Mouse (Mus musculus) thymus, postnatal 10 days (tissue): Measurements from ENCODE around the gene Ubtf.
"Not testable (repeated sequence)": the region's sequence is repeated elsewhere in the genome, so short reads cannot be mapped to it uniquely, and the experiment has no call there.

Experiments used
- DNase-seq, 2 experiments: peaks; one replicate each; pipeline ENCODE4 v3.0.0; 2021; ENCODE audit warnings: low spot score in 2 of 2

Gene Ubtf

DNA sequence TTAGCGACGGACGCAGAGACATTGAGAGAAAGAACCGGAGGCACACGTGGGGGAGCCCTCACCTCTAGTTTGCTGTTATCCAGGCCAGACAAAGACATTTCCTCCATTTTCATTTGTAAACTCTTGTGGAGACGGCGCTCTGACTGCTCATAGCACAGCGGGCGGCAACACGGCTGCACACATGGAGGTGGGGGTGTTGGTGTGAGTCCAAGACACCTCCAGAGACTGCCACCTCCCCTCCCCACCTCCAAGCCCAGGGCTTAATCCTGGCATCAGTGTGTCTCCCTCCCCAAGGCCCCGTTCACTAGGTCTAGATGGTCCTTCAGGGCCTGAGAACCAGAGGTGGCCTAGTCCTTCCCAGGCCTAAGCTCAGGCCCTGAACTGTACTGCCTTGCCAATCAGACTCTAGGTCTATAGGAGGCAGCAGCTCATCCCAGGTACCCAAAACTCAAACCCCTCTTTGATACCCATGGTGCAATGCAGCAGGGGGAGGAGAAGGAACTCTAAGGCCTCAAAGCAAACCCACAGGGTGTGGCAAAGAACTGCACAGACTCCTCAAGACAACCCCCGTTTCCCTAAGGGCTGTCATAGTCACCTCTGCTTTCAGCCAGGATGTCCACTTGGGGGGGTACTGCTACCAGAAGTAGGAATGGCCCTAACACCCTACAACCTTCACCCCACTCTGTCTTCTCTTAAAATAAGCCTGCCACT, 24.5 kb downstream of the Ubtf start:
- peak; percentile 69 to 74 for DNase-seq

DNA sequence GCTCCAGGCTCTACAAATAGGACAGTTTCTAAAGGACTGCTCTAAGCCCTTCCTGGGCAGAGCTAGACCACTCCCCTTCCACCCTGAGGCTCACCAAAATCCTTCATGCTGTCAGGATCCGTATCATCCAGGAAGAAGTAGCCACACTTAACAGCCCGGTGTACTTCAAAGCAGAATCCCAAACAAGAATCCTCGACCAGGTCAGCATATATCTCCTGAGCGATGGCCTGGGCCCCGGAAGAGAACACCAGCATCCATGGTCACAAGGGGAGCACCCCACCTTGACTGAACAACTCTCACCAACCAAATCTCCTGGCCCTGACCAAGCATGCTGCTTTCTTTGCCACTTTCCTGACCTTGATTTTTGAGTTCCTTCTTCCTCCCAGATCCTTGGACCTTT, 25.1 kb downstream of the Ubtf start:
- no peak for DNase-seq

DNA sequence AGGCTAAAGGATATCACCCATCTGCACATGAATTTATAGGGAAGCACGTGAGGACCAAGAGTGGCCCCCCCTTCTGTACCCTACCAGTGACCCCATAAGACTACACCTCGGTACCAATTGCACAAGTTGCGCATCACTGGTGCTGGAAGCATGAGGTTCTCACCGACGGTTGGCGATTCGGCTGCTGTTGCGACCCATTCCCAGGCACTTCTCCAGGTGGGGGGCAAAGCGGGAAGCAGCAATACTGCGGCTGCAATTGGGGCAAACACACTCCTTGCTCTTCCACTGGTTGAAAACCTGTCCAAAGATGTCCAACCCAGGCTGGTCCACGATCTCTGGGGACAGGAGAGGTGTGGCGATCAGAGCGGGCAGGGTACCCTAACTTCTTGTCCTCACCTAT, 25.6 kb downstream of the Ubtf start:
- no peak for DNase-seq

DNA sequence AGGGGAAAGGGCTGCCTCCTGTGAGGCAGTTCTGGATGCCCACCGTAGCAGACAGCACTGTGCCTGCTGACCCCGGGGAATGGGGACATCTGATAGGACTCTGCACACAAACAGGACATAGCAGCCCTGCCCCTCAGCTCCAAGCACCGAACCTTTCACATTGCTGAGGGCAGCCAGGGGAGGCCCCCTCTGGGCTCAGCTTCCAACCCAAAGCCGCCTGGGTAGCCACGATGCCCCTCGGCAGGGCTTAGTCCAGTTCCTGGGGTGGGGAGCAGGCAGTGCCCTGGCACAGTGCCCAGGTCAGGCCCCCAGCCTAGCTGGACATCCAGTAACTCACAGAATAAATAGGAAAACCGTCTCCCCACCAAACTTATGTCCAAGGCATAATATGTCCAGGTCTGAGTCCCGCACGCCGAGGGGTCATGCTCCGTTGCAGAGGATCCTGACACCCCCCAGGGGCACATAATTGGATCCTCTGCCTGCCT, 28.4 kb downstream of the Ubtf start:
- no peak for DNase-seq

DNA sequence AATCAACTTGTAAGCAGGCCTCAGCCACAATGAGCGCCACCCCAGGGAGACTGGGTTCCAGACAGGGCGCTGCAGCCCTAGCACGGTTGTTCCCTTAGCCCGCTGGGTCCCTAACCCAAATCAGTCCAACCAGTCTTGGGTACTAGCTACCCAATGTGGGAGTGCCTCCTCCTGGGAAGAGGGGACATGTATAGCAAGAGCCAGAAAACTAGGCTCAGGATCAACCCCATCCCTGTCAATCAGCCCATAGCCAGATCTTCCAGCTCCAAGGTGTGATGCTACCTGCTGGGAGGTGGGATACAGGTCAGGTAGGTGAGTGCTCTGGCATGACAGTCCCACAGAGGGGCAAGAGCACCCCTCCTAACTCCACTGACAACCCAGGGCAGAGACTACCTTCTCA, 29.4 kb downstream of the Ubtf start:
- DNase-seq, result no peak

DNA sequence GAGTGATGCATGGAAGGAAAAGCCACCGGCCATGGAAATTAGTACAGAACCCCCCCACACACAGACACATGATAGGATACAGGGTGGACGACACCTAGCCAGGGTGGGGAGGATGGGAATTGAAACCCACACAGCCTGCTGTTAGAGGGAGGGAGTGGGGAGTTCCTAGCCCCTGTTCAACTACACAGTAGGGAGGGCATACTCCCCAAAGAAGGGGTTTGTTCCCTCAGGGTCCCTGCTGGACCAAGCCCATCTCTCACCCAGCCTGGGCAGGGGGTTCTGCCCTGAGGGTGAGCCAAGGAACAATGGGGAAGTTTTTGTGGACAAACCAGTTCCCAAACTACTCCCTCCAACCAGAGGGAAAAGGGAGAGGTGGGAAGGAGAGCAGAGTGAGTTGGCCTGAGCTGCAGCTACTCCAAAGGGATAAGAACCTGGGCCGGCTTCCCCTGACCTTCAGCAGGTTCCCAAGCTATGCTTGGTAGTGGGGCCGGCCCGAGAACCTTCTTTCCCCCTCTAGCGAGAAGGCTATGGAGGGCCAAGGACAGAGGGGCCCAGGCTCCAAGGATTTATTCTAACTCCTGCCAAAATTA, 29.9 kb downstream of the Ubtf start:
- DNase-seq, result no peak

DNA sequence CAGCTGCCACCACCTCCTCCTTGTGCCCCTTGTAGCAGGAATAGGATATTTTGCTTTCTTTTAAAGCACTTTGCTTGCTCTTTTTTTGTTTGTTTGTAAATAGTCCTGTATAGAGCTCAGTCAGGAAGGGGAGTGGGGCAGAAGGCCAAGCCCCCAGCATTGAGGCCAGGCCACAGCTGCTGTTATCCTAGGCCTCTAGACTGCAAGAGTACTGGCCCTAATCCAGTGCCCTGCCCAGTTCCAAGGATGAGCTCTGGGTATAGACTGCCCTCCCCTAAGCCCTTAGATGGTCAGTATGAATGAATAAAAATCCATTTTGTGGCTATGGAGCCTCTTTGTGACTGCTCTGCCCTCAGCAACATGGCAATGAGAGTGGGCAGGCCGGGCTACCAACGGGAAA, 30.6 kb downstream of the Ubtf start:
- DNase-seq, result no peak

DNA sequence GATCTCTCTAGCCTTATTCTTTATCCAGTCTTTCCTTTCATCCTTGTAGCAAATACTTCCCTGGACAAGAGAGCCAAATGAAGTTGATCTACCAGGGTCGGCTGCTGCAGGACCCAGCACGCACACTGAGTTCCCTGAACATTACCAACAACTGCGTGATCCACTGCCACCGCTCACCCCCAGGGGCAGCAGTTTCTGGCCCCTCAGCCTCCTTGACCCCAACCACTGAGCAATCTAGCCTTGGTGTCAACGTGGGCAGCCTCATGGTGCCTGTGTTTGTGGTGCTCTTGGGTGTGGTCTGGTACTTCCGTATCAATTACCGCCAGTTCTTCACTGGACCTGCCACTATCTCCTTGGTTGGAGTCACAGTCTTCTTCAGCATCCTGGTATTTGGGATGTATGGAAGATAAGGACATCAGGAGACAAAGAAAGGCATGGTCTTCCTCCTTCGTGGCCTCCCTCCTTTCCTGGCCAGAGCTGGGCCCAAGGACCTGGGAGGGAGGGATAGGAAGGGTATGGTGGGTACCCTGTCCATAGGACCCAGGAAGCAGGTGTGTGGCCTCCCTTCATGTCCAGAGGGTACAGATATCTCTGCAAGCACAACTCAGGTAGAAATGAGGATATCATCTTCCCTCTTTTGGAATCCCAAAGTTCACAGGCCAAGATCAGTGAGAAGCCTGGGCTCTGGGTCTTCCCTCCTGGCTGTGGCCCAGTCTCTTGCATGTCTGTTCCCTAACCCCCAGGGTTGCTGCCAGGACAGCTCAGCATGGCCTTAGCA, 31.3 kb downstream of the Ubtf start:
- no peak for DNase-seq

DNA sequence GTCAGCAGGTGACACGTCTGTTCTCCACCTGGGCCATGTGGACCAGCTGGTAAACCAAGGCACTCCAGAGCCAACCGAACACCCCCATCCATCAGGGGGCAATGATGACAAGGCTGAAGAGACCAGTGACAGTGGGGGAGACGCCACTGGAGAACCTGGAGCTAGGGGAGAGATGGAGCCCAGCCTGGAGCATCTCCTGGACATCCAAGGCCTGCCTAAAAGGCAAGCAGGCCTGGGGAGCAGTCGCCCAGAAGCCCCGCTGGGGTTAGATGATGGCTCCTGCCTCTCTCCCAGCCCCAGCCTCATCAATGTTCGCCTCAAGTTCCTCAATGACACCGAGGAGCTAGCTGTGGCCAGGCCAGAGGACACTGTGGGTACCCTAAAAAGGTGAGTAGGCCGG, 32.1 kb downstream of the Ubtf start:
- no peak for DNase-seq

DNA sequence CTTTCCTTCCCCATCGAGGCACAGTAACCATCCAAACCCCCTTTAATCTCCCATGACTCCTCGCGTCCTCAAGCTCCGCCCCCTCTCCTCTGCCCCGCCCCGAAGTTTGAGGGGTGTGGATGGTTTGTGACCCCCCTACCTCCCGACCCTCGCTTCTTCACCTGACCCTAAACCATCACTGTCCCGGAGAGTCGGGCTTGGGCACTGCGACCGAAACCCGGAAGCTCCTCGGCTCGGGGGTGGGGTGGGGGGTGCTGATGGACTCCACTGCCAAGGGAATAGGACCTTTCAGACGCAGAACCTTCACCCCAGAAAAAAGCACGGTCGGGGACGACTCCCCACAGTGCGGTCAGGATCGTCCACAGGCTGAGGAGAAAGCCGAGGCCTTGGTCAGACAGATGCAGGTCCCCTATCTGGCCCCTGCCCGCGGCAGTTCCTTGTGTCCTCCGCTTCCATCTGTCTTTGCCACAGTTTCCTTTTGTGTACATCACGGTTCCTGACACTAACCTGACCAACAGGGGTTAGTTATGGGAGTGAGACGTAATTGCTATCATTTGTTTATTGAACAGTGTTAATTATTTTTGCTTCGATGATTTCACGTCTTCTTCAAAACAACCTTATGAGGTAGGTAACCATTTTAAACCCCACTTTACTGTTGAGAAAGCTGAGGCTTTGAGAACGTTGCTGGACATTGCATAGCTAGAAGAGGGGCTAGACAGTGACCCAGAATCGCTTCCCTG, 34.3 kb downstream of the Ubtf start:
- DNase-seq, result peak in 1 of 2 experiments; percentile 68

DNA sequence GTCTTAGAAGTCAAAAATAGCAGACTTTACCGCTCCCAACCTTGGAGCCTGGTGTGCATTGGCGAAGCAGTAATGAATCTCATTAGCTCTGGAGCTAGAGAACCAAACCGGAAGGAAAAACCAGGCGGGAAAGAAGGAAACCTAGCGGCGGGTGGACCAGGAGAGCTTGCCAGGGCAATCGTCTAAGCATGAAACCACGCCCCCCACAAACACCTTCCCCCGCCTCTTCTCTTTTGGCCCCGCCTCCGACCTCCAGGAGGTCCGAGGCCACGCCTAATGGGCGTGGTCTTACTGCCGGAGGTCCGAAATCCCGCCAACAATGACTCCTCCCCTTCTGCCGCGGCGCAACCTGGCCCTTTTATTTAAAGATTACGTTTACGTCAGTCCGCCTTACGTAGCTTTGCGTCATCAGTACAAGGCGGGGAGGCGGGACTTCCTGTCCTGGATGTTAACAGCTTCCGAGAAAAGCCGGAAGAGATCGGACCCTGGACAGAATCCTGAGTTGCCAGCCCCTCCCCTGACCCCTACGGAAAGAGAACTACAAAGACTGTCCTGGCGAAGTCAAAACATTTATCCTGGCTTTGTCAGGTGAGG, 34.9 kb downstream of the Ubtf start, which contains the start of gene Tmub2:
TSS of gene Tmub2 (plus strand) at position 431 of the 594 bp plus-strand sequence.
- DNase-seq, result peak; percentile 93 to 94

DNA sequence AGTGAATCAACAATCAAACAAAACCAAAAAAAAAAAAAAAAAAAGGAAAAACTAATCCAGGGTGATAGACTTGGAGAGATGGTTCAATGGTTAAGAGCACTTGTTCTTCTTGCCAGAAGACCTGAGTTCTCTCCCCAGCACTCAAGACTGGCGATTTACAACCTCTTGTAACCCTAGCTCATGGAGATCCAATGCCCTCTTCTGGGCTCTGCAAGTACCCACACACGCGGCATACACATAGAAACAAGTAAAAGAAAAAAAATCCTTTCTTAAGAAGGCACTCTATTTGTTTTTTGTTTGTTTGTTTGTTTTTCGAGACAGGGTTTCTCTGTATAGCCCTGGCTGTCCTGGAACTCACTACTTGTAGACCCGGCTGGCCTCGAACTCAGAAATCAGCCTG, 35.6 kb downstream of the Ubtf start:
- no peak for DNase-seq

DNA sequence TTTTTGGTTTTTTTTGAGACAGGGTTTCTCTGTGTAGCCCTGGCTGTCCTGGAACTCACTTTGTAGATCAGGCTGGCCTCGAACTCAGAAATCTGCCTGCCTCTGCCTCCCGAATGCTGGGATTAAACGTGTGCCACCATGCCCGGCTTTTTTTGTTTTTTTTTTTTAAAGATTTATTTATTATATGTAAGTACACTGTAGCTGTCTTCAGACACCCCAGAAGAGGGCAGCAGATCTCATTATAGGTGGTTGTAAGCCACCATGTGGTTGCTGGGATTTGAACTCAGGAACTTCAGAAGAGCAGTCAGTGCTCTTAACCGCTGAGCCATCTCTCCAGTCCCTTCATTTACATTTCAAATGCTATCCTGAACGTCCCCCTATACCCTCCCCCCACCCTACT, 39.3 kb downstream of the Ubtf start:
- not testable (repeated sequence) for DNase-seq

DNA sequence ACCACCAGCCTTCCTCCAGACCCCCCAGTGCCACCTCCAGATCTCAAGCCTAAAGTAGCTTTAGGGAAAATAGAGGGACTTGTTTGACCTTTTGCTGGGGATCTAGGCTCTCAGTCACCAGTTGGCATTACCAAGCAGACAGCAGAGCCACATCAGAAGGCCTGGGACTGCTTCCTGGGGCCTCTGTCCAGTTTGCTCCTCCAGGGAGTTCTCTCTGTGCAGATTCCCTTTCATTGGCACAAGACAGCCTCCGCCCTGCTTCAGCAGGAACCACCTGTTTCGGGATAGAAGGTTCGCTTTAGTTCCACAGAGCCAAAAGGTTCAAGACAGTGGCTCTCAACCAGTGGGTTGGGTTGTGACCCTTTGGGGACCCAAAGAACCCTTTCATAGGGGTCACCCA, 39.9 kb downstream of the Ubtf start:
- no peak for DNase-seq

DNA sequence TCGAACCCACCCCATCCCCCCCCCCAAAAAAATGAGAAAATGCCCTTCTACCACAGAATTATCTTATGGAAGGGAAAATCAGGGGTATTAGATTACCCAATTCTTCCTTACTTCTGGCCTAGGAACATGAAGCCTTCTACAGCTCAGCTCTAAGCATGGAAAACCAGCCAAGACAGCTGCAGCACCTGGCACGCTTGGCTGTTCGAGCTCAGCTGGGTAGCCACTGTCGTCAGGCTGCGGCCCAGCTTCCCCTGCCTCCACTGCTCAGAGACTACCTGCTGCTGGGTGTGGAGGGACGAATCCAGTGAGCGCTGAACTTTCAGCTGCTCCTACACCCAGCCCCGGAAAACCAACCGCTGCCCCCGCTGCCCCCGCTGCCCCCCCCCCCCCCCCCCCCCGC, 41.8 kb downstream of the Ubtf start:
- DNase-seq, result no peak

DNA sequence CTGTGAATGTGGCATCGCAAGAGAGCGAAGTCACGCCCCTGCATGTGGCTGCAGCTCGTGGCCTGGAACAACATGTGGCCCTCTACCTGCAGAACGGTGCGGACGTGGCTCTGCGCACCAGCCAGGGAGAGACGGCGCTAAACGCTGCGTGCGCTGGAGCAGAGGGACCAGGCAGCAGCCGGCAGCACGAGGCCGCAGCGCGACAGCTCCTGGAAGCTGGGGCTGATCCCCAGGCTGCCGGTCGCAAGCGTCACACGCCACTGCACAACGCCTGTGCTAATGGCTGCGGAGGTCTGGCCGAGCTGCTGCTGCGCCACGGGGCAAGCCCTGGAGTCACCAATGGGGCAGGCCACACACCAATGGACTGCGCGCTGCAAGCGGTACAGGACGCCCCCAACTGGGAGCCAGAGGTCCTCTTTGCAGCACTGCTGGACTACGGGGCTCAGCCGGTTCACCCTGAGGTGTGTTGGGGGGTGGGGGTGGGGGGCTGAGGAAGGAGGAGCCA, 43.1 kb downstream of the Ubtf start:
- DNase-seq, result no peak

DNA sequence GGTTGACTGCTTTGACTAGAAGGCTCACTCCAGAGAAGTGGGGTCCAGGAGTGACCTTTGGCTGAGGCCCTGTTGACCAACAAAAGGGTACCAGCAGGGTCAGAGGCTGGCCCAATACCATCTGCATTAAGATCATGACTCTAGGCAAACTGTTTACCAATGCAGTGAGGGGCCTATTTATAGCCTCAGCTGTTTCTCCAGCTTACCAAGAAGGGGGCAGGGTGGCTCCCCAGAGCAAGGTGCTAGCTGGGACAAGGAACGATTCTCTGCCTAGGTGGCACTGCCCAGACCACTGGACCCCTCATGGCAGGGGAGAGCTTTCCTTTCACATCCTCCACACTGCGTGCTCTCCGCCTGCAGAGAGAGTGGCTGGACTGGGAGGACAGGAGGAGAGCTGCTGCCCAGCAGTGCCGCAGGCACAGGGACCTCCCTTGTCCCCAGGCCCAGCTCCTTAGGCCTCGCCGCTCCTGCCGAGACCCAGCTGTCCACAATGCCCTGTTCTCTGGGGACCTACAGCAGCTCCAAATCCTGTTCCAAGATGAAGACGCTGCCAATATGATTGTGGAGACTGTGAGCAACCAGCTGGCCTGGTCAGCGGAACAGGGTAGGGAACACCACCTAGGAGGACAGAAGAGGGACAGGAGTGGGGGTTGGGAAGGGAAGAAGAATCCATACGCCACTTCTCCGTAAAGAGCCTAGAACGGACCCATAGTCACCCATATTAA, 50.9 kb downstream of the Ubtf start, which contains the start of gene Asb16:
TSS of gene Asb16 (plus strand) at position 224 of the 725 bp plus-strand sequence.
- DNase-seq, result no peak

DNA sequence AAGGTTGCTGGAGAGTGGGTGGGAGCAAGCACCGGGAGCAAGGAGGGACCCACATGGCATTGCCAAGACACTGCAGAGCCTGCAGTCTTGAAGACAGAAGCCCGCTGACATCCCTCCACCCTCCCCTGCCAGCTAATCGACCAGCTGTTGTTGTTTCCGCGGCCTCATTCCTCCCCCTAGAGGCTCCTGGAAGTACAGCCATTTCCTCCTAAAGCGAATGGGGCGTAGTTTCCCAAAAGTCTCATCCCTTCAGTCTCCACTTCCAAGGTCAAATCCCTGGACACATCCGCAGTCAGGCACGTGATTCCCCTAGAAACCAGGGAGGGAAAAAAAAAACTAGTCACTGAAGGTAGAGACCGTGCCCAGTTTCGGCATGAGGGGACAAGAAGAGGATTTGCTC, 52.1 kb downstream of the Ubtf start:
- peak; percentile 33 to 61 for DNase-seq

DNA sequence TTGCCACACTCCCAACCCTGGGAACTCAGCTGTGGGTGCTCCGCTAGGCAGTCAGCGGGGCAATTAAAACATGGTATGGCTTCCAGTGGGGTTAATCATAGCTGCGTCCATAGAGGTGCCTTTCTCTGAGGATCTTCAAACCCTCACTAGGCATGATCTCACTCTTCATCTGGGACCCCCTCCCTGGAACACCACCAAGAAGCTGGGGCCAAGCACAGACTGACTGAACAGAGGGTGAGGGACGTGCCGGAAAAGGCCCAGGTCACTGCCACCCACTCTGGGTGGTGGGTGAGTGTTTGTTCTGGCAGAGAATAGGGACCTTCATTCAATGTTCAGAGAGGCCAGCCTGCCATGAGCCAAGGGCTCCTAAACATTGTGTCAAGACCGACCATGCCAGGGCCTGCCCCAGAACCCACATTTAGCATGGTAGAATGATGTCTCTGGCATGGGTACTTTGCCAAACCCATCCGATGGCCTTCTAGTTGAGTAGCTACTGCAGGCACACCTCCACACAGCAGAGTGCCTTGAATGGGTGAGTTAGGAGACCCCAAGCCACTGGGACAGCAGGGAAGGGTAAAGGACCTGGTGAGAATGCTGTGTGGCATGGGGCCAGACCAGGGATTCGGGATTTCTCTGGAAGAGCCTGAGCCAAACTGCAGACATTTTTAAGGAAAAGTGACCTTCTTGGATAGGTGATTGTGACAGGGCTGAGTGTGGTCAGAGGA, 52.7 kb downstream of the Ubtf start:
- DNase-seq, result no peak

DNA sequence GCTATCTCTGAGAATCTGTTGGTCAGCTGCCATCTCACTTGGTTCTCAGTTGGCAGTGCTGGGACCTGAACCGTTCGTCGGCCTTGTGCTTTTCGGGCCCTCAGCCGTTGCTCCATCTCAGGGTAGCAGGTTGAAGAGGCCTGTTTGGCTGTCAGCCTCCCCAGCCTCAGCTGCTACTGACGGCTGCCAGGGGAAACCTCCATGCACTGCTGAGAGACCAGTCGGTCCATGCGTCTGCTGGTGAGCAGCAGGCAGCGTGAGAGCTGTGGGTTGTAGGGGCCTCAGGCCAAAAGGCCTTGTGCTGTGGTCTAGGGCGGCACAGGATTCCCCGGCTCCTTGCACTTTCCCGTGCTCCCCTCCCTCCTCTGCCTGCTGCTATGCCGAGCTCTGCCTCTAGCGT, 53.7 kb downstream of the Ubtf start:
- DNase-seq, result no peak
